Mouse (Mus musculus) lung, embryonic 14.5 days (tissue): ENCODE data around the gene Xirp1. TPM values are rescaled to one million over a fixed set of nuclear protein-coding genes. Genes with fewer than 3 reads are reported as not detected.

Experiments used
- ATAC-seq: fragments of 200-750 bp; cut with Nextera tagmentation; 2 replicates; pipeline ENCODE4 v1.8.0; 2017; ENCODE audit warnings: mild to moderate bottlenecking, moderate TSS enrichment, moderate library complexity; ENCODE audit not compliant: insufficient read depth
- DNase-seq: peaks from one replicate; pipeline ENCODE4 v3.0.0-alpha.2; 2015
- H3K27ac ChIP-seq: fragments of 300-500 bp; sonication (generic); 2 replicates; pipeline ENCODE4 v1.5.1; 2014; ENCODE audit warnings: low read depth, mild to moderate bottlenecking, moderate library complexity
- H3K27me3 ChIP-seq: fragments of 300-500 bp; sonication (generic); 2 replicates; pipeline ENCODE4 v1.6.1; 2014; ENCODE audit warnings: low read length, control low read depth; ENCODE audit not compliant: insufficient read depth
- H3K36me3 ChIP-seq: fragments of 300-500 bp; sonication (generic); 2 replicates; pipeline ENCODE4 v1.6.1; 2014; ENCODE audit warnings: control low read depth; ENCODE audit not compliant: insufficient read depth
- H3K4me1 ChIP-seq: fragments of 300-500 bp; sonication (generic); 2 replicates; pipeline ENCODE4 v1.6.1; 2014; ENCODE audit warnings: antibody characterized with exemption, control low read depth; ENCODE audit not compliant: insufficient read depth
- H3K4me2 ChIP-seq: fragments of 300-500 bp; sonication (generic); 2 replicates; pipeline ENCODE4 v1.6.1; 2014; ENCODE audit warnings: mild to moderate bottlenecking
- H3K4me3 ChIP-seq: fragments of 300-500 bp; sonication (generic); 2 replicates; pipeline ENCODE4 v1.5.1; 2014; ENCODE audit warnings: low read depth, low read length
- H3K9ac ChIP-seq: fragments of 300-500 bp; sonication (generic); 2 replicates; pipeline ENCODE4 v1.6.1; 2014
- H3K9me3 ChIP-seq: fragments of 300-500 bp; sonication (generic); 2 replicates; pipeline ENCODE4 v1.6.1; 2016; ENCODE audit warnings: low read depth, low read length, control low read depth
- CTCF ChIP-seq: IDR thresholded peaks from 2 replicates; pipeline ENCODE4 v1.5.1; 2016; ENCODE audit warnings: antibody characterized with exemption, low read depth
- WGBS: fragments of 180-500 bp; shearing (Covaris S2); extraction: QIAGEN DNeasy Blood & Tissue Kit; methylation state at CpG from one replicate; pipeline ENCODE4 v1.1.7; 2014; 5-methylcytosine and 5-hydroxymethylcytosine counted together
- polyA plus RNA-seq: library from polyadenylated mRNA; unstranded; fragments of >200 nt; fragmentation: Nextera tagmentation; extraction: Ambion mirVana; gene quantifications from 2 replicates; pipeline ENCODE4 v1.2.1, GENCODE M21; 2014

Gene Xirp1
- polyA plus RNA-seq, 1 experiment from 2014 or later, result 0.07 TPM

- no peak overlapping the region for H3K9ac ChIP-seq
- WGBS, result 14% methylated on average over 5 of the region's 5 CpGs
- H3K4me2 ChIP-seq, result peak overlapping the region; percentile 13
Observed at GRCm38 (mm10) chr9:119977557-119978060, 45.8 kb downstream of the Xirp1 start.

GRCm38 (mm10) chr9:119976704-119977556, 46.5 kb downstream of the Xirp1 start:
- Histone ChIP-seq H3K27me3 (no peaks in the 10 kb centered on the region), H3K9ac (no peak overlapping the region), H3K4me1 (peaks cover 50% of the 10 kb centered on the region)

More at GRCm38 (mm10) chr9:119977557-119978060, 45.8 kb downstream of the Xirp1 start:
- H3K4me1 ChIP-seq, result peaks cover 53% of the 10 kb centered on the region
- H3K27me3 ChIP-seq, result no peaks in the 10 kb centered on the region
- DNase-seq (peak; percentile 69), ATAC-seq (no peak)
- no peak overlapping the region for H3K4me3 ChIP-seq
- no peaks in the 10 kb centered on the region for H3K9me3 ChIP-seq
- H3K36me3 ChIP-seq, result peaks cover 25% of the 10 kb centered on the region
- no peak overlapping the region for H3K27ac ChIP-seq
- no peak for TF ChIP-seq CTCF

GRCm38 (mm10) chr9:119975286-119975685, 48.1 kb downstream of the Xirp1 start:
- H3K27ac ChIP-seq, result no peak overlapping the region
- 82% methylated on average over 4 of the region's 4 CpGs for WGBS
- no peak for ATAC-seq
- TF ChIP-seq CTCF, result no peak
- no peak overlapping the region for H3K9ac ChIP-seq
- peaks cover 41% of the 10 kb centered on the region for H3K36me3 ChIP-seq
- no peaks in the 10 kb centered on the region for H3K9me3 ChIP-seq
- no peak overlapping the region for H3K4me3 ChIP-seq
- no peak overlapping the region for H3K4me2 ChIP-seq
- DNase-seq, result no peak
- no peaks in the 10 kb centered on the region for H3K27me3 ChIP-seq
- H3K4me1 ChIP-seq, result peaks cover 42% of the 10 kb centered on the region

More at GRCm38 (mm10) chr9:119976704-119977556, 46.5 kb downstream of the Xirp1 start:
- Histone ChIP-seq H3K36me3 (peaks cover 32% of the 10 kb centered on the region), H3K27ac (no peak overlapping the region), H3K4me2 (peak overlapping the region; percentile 32; the same call in 1 of the 2 replicates), H3K4me3 (no peak overlapping the region), H3K9me3 (no peaks in the 10 kb centered on the region)
- 20% methylated on average over 17 of the region's 17 CpGs for WGBS
- TF ChIP-seq CTCF, result no peak
- ATAC-seq, result no peak
- no peak for DNase-seq

- Histone ChIP-seq H3K27ac (no peak overlapping the region), H3K36me3 (peaks cover 41% of the 10 kb centered on the region), H3K27me3 (no peaks in the 10 kb centered on the region), H3K9me3 (no peaks in the 10 kb centered on the region), H3K9ac (no peak overlapping the region), H3K4me3 (no peak overlapping the region), H3K4me2 (no peak overlapping the region), H3K4me1 (peaks cover 38% of the 10 kb centered on the region)
- peak; percentile 33 for TF ChIP-seq CTCF
- WGBS, result 73% methylated on average over 5 of the region's 5 CpGs
- ATAC-seq (no peak), DNase-seq (no peak)
Observed at GRCm38 (mm10) chr9:119974609-119975008, 48.8 kb downstream of the Xirp1 start.

GRCm38 (mm10) chr9:119973869-119974520, 49.4 kb downstream of the Xirp1 start:
- DNase-seq, result no peak
- ATAC-seq, result no peak
- Histone ChIP-seq H3K36me3 (peaks cover 41% of the 10 kb centered on the region), H3K4me2 (no peak overlapping the region), H3K27me3 (no peaks in the 10 kb centered on the region), H3K4me1 (peaks cover 33% of the 10 kb centered on the region), H3K9me3 (no peaks in the 10 kb centered on the region), H3K4me3 (no peak overlapping the region), H3K27ac (no peak overlapping the region), H3K9ac (no peak overlapping the region)
- TF ChIP-seq CTCF, result peak; percentile 63
- WGBS, result 92% methylated on average over 27 of the region's 27 CpGs

GRCm38 (mm10) chr9:119973281-119973680, 50.1 kb downstream of the Xirp1 start:
- ATAC-seq, result no peak
- no peak for TF ChIP-seq CTCF
- H3K4me3 ChIP-seq, result no peak overlapping the region
- peaks cover 41% of the 10 kb centered on the region for H3K36me3 ChIP-seq
- no peaks in the 10 kb centered on the region for H3K9me3 ChIP-seq
- 89% methylated on average over 23 of the region's 23 CpGs for WGBS
- no peak for DNase-seq
- no peak overlapping the region for H3K9ac ChIP-seq
- H3K4me1 ChIP-seq, result peaks cover 27% of the 10 kb centered on the region
- no peak overlapping the region for H3K4me2 ChIP-seq
- H3K27ac ChIP-seq, result no peak overlapping the region
- no peaks in the 10 kb centered on the region for H3K27me3 ChIP-seq

GRCm38 (mm10) chr9:119972582-119972981, 50.8 kb downstream of the Xirp1 start:
- Histone ChIP-seq H3K9ac (no peak overlapping the region), H3K9me3 (no peaks in the 10 kb centered on the region), H3K36me3 (peaks cover 41% of the 10 kb centered on the region), H3K27me3 (no peaks in the 10 kb centered on the region), H3K27ac (no peak overlapping the region), H3K4me1 (peaks cover 20% of the 10 kb centered on the region), H3K4me3 (no peak overlapping the region), H3K4me2 (no peak overlapping the region)
- ATAC-seq (no peak), DNase-seq (no peak)
- WGBS, result 82% methylated on average over 12 of the region's 12 CpGs
- TF ChIP-seq CTCF, result no peak
